Mouse (Mus musculus) hindbrain, embryonic 16.5 days (tissue): ENCODE measurements around the gene Slc52a3. TPM values are rescaled to one million over a fixed set of nuclear protein-coding genes. Genes with fewer than 3 reads are reported as not detected.

Experiments
- ATAC-seq: fragments of 200-750 bp; cut with Nextera tagmentation; 2 replicates; pipeline ENCODE4 v1.8.0; 2017; ENCODE audit warnings: moderate TSS enrichment, moderate library complexity
- H3K27ac ChIP-seq: fragments of 300-500 bp; sonication (generic); 2 replicates; pipeline ENCODE4 v1.5.1; 2014; ENCODE audit warnings: low read depth, mild to moderate bottlenecking, control low read depth, low read length, moderate library complexity
- H3K27me3 ChIP-seq: fragments of 300-500 bp; sonication (generic); replicated peaks from 2 replicates; pipeline ENCODE4 v1.6.1; 2014; ENCODE audit warnings: low read length; ENCODE audit not compliant: control insufficient read depth, insufficient read depth
- H3K36me3 ChIP-seq: fragments of 300-500 bp; sonication (generic); 2 replicates; pipeline ENCODE4 v1.6.1; 2014; ENCODE audit warnings: mild to moderate bottlenecking, low read length, moderate library complexity, mixed read lengths; ENCODE audit not compliant: control insufficient read depth, insufficient read depth
- H3K4me1 ChIP-seq: fragments of 300-500 bp; sonication (generic); 2 replicates; pipeline ENCODE4 v1.6.1; 2014; ENCODE audit warnings: low read depth, low read length; ENCODE audit not compliant: control insufficient read depth, insufficient read depth
- H3K4me2 ChIP-seq: fragments of 300-500 bp; sonication (generic); 2 replicates; pipeline ENCODE4 v1.6.1; 2014; ENCODE audit warnings: mild to moderate bottlenecking, low read length, control low read depth, moderate library complexity
- H3K4me3 ChIP-seq: fragments of 300-500 bp; sonication (generic); 2 replicates; pipeline ENCODE4 v1.5.1; 2014; ENCODE audit warnings: mild to moderate bottlenecking, low read length, control low read depth, moderate library complexity
- H3K9ac ChIP-seq: fragments of 300-500 bp; sonication (generic); 2 replicates; pipeline ENCODE4 v1.6.1; 2014; ENCODE audit warnings: low read depth, mild to moderate bottlenecking, control low read depth, low read length, moderate library complexity
- H3K9me3 ChIP-seq: fragments of 300-500 bp; sonication (generic); 2 replicates; pipeline ENCODE4 v1.6.1; 2014; ENCODE audit warnings: mild to moderate bottlenecking, low read length, moderate library complexity; ENCODE audit not compliant: control insufficient read depth
- WGBS: fragments of 180-500 bp; shearing (Covaris S2); extraction: QIAGEN DNeasy Blood & Tissue Kit; methylation state at CpG from one replicate; pipeline ENCODE4 v1.1.7; 2014; 5-methylcytosine and 5-hydroxymethylcytosine counted together
- polyA plus RNA-seq: library from polyadenylated mRNA; unstranded; fragments of >200 nt; fragmentation: Nextera tagmentation; extraction: Ambion mirVana; gene quantifications from 2 replicates; pipeline ENCODE4 v1.2.1, GENCODE M21; 2015

The Slc52a3 gene
- polyA plus RNA-seq, 1 experiment from 2014 or later, result 1.8 TPM

DNA sequence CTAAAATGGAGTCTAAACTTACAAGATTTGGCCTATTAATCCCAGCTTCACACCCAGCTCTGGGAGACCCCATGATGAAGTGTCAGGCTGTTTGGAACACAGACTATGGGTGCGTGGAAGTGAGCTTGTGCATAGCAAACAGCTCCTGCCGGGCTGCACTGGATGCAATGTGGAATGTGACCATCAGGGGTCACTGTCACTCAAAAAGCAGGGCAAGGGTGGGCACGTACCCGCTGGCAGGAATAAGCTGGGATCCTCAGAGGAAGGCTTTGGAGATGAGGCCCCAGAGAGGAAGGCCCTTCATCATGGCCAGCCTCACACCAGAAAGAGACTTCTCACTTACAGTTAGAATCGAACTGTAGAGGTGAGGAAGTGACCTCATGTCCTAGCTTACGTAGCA is 23.9 kb downstream of the Slc52a3 start:
- no peak overlapping the region for H3K9ac ChIP-seq
- H3K9me3 ChIP-seq, result no peaks in the 10 kb centered on the region
- H3K36me3 ChIP-seq, result no peaks in the 10 kb centered on the region
- H3K4me1 ChIP-seq, result no peaks in the 10 kb centered on the region
- peak; percentile 48; the same call in 1 of the 2 replicates for ATAC-seq
- H3K27ac ChIP-seq, result no peak overlapping the region
- H3K27me3 ChIP-seq, result no peaks in the 10 kb centered on the region
- no peak overlapping the region for H3K4me2 ChIP-seq
- no peak overlapping the region for H3K4me3 ChIP-seq
- 20% methylated on average over 6 of the region's 6 CpGs for WGBS

DNA sequence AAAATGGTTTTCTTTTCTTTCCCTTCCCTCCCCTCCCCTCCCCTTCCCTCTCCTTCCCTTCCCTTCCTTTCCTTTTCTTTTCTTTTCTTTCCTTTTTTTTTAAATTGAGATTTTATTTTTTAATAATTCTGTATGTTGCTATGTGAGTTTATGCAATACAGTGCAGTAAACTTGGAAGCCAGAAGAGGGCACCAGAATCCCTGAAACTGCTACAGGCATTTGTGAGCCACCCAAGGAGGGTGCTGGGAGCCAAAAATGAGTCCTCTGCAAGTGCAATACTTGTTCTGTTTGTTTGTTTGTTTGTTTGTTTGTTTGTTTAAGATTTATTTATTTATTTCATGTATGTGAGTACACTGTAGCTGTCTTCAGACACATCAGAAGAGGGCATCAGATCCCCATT is 25.7 kb downstream of the Slc52a3 start:
- H3K4me3 ChIP-seq, result no peak overlapping the region

DNA sequence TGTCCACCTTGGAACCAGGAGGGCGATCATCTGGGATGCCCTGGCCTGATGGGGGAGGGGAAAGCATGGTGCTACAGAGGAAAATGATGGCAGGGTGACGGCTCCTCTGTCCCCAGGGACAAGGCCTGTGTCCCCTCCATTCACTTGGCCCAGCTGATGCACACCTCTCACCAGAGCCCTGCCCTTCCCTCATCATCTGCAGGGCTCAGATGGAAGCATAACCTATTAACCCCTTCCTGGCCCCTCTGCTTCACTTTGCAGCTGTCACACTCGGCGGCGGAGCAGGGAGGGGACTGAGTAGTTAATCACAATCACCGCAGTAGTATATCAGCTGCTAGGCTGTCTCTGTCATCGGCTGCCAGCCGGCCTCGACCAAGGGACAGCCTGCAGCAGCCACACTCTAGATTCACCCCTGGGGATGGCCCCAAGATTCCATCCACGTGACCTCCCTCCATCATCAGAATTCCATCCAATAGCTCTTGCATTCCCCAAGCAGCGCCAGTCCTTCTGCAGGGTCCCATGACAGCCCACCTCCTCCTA is 28.6 kb downstream of the Slc52a3 start:
- no peak overlapping the region for H3K4me3 ChIP-seq
- H3K9ac ChIP-seq, result peak overlapping the region; percentile 38
- no peak overlapping the region for H3K4me2 ChIP-seq
- peaks cover 3% of the 10 kb centered on the region; the same call in 1 of the 2 replicates for H3K4me1 ChIP-seq
- H3K27me3 ChIP-seq, result no peaks in the 10 kb centered on the region
- no peak for ATAC-seq
- H3K9me3 ChIP-seq, result no peaks in the 10 kb centered on the region
- no peak overlapping the region for H3K27ac ChIP-seq
- no peaks in the 10 kb centered on the region for H3K36me3 ChIP-seq
- WGBS, result 26% methylated on average over 11 of the region's 11 CpGs

More for the DNA sequence above, 25.7 kb downstream of the Slc52a3 start:
- no peak for ATAC-seq
- Histone ChIP-seq H3K4me2 (no peak overlapping the region), H3K36me3 (no peaks in the 10 kb centered on the region), H3K9me3 (no peaks in the 10 kb centered on the region), H3K27ac (no peak overlapping the region), H3K27me3 (no peaks in the 10 kb centered on the region), H3K9ac (no peak overlapping the region), H3K4me1 (no peaks in the 10 kb centered on the region)

DNA sequence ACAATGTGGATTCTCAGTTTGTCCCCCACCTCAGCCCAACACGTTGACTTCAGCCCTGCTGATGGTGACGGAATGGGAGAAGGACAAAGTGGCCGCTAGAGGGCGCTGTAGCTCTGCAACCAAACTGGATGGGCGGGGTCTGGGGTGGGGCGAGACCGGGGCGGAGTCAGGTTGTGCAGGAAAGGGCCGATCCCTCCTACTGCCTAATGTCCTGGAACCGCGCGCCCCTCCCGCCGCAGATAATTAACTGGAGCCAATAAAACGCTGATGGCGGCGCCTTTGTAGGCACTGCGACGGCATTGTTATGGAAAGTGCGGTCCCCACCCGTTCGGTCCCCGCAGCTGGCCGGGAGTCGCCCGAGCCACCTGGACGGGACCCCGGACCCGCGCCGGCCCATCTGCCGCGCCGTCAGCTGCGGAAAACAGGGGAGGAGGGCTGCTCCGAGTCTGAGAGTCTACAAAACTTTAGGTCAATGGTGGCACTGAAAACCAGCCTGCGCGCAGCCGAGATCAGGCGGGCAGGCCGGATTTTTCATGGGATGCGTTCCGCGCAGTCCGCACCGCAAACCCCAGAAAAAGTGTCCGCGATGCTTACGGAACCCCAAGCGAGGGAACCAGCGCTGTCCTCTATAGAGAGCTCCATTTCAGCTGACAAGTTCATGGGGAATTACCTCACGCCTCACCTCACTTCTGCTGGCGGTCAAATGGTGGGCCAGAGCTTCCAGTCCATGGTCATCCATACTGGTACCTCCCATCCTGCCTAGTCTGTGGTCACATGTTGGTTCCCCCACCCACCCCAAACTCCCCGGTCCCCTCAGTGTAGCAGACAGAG is 33.2 kb downstream of the Slc52a3 start:
- peak overlapping the region; percentile 65 for H3K4me3 ChIP-seq
- H3K36me3 ChIP-seq, result no peaks in the 10 kb centered on the region
- H3K4me2 ChIP-seq, result peak overlapping the region; percentile 89
- no peaks in the 10 kb centered on the region for H3K9me3 ChIP-seq
- H3K9ac ChIP-seq, result peak overlapping the region; percentile 70
- H3K27me3 ChIP-seq, result peaks cover 2% of the 10 kb centered on the region; the same call in 1 of the 2 replicates
- under 1% methylated on average over 53 of the region's 54 CpGs for WGBS
- peaks cover 3% of the 10 kb centered on the region; the same call in 1 of the 2 replicates for H3K4me1 ChIP-seq
- peak; percentile 93 for ATAC-seq
- H3K27ac ChIP-seq, result no peak overlapping the region

DNA sequence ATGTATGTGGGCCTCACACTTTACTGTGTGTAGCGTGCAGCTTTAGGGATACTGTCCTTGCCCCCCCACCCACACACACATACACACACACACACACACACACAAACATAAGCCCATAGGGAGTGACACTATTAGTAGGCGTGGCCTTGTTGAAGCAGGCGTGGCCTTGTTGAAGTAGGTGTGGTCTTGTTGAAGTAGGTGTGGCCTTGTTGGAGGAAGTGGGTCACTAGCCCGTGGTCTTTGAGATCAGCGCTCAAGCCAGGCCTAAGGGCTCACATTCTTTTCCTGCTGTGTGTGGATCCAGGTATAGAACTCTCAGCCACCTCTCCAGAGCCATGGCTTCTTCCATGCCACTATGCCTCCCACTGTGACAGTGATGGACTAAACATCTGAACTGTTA is 34.7 kb downstream of the Slc52a3 start:
- ATAC-seq, result no peak
- H3K27me3 ChIP-seq, result peaks cover 2% of the 10 kb centered on the region; the same call in 1 of the 2 replicates
- H3K4me2 ChIP-seq, result no peak overlapping the region
- no peak overlapping the region for H3K9ac ChIP-seq
- no peak overlapping the region for H3K4me3 ChIP-seq
- H3K36me3 ChIP-seq, result no peaks in the 10 kb centered on the region
- no peak overlapping the region for H3K27ac ChIP-seq
- peaks cover 5% of the 10 kb centered on the region; the same call in 1 of the 2 replicates for H3K9me3 ChIP-seq
- 87% methylated on average over 5 of the region's 5 CpGs for WGBS
- H3K4me1 ChIP-seq, result peaks cover 3% of the 10 kb centered on the region; the same call in 1 of the 2 replicates

DNA sequence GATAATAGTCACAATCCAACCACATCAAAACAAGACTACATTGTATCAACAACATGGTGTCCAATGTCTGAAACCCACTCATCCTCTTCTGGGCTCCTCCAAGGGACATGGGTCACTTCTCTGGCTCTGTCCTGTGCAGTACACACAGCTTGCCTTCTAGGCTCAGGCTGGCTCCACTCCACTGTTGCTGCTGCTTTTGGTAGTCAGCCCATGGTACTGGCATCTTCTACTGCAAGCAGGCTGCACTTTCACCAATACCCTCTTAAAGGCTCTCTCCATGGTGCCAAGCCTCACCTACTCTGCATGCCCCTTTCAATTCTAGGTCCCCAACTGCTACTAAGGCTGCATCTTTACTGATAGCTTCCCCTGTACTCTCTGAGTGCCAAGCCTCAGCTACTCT is 43.8 kb downstream of the Slc52a3 start:
- Histone ChIP-seq H3K9ac (no peak overlapping the region), H3K9me3 (peaks cover 5% of the 10 kb centered on the region; the same call in 1 of the 2 replicates), H3K27me3 (no peaks in the 10 kb centered on the region), H3K4me1 (no peaks in the 10 kb centered on the region), H3K4me2 (no peak overlapping the region), H3K36me3 (no peaks in the 10 kb centered on the region), H3K27ac (no peak overlapping the region), H3K4me3 (no peak overlapping the region)
- no peak for ATAC-seq

DNA sequence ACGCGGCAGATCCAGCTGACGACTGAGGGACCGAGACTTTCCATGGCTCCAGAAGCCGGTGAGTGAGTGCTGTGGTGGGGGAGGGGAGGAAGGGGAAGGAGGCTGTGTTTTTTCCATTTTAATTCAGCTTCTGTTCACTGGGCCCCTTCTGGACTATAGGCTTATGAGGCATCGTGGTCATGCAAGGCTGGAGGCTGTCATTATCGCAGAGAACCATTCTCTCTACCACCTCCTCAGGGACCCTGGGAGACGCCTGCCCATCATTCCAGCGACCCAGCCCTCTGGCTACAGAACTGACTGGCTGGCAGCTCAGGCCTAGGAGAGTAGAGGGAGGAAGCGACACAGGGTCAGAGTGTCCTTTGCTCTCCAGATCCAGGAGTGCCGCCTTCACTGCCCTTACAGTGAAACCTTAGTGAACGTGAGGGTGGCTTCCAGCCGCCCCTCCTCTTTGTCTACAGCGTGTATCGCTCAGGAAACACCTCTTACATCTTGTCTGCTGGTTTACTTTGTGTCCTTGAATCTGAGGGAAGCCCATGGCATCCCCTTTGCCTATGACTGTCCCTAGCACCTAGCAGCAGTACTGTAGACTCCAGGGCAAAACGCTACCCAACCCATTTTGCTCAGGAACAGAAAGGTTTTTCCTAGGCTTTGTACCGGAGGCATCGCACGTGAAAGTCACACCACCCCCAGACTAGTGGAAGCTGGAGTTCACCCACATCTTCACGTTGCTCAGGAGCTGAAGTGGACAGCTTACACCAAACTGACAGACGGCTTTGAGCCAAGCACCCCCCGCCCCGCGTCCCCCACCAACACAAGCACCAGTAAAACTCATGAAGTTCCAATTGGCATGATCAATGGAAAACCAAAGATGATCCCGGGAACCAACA is 51.0 kb downstream of the Slc52a3 start:
- Histone ChIP-seq H3K4me1 (peaks cover 40% of the 10 kb centered on the region), H3K36me3 (no peaks in the 10 kb centered on the region), H3K9ac (peak overlapping the region; percentile 14), H3K9me3 (no peaks in the 10 kb centered on the region), H3K4me3 (no peak overlapping the region), H3K27ac (peak overlapping the region; percentile 55; the same call in 1 of the 2 replicates), H3K27me3 (no peaks in the 10 kb centered on the region), H3K4me2 (peak overlapping the region; percentile 93)
- 4% methylated on average over 25 of the region's 25 CpGs for WGBS
- peak; percentile 53 for ATAC-seq

DNA sequence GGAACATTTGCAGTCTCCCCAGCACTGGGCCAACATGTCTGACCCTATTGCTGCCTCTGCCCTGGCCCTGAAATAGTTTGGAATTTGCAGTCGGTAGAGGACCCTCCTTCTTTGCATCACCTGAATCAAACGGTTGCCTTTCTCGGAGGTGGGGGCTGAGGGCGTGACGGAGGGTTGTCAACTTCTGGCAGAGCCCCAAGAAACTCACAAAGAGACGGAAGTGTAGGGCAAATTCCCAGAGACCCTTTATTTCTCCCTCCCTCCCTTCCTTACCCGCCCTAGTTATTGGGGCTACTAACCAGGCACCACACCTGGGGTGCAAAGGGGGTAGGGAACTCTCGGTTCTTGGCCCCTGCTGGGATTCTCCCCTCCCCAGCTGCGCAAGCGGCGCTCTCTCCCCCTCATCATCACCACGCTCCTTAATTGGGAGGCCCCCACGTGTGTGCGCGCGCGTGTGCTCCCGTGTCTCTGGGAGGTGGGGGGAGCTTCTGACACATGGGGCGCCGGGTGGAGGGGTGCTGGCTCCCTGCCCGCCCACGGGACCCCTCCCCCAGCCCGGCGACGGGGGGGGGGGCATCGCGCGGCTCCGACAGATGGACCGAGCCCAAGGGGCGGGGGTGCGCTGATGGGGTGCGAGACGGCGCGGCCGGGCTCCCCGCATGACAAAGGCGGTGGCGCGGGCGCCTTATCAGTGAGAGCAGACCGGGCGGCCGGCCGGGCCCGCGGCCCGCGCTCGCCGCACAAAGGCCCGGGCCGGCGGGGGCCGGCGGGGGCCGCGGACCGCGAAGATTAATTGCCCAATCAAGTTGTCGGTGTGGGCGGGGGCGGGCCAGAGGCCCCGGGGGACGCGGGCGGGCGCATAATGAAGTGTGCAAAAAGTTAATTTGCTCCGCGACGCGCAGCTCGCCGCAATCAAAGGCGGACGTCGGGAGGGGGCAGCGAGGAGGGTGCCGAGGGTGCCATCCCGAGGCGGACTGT is 52.0 kb downstream of the Slc52a3 start:
- Histone ChIP-seq H3K4me2 (peak overlapping the region; percentile 93), H3K27me3 (no peaks in the 10 kb centered on the region), H3K4me1 (peaks cover 40% of the 10 kb centered on the region), H3K36me3 (no peaks in the 10 kb centered on the region), H3K4me3 (peak overlapping the region; percentile 55), H3K27ac (peak overlapping the region; percentile 55), H3K9me3 (no peaks in the 10 kb centered on the region), H3K9ac (peak overlapping the region; percentile 78)
- WGBS, result under 1% methylated on average over 55 of the region's 82 CpGs
- ATAC-seq, result peak; percentile 50; the same call in 1 of the 2 replicates
